Mouse (Mus musculus) inflammation-experienced regulatory T-cells, adult 6 months (primary cell): ENCODE measurements around the gene Zfp687. TPM values are rescaled to one million over a fixed set of nuclear protein-coding genes. Genes with fewer than 3 reads are reported as not detected.
"Not testable (repeated sequence)": the region's sequence is repeated elsewhere in the genome, so short reads cannot be mapped to it uniquely, and the experiment has no call there.

ENCODE experiments used
- ATAC-seq: one replicate; pipeline ENCODE4 v1.8.0; 2017
- polyA plus RNA-seq, 3 experiments: library from polyadenylated mRNA; unstranded; fragments of 100-300 nt; shearing (Covaris generic); gene quantifications; one replicate each; pipeline ENCODE4 v1.2.1; 2017

Zfp687 gene
- 10 to 100 TPM; 12.2 to 16.5 (median 12.4) TPM for polyA plus RNA-seq

- ATAC-seq, result peak; percentile 90
These were observed at the start of gene Zfp687 for GRCm38 (mm10) chr3:95015337-95015872. Gene Zfp687, minus strand, starts transcription at chr3:95015448.

GRCm38 (mm10) chr3:95063741-95064140, 48.5 kb upstream of the Zfp687 start:
- ATAC-seq, result no peak

- ATAC-seq, result no peak
These were observed 42.8 kb upstream of the Zfp687 start for GRCm38 (mm10) chr3:95058078-95058477.

- ATAC-seq, result no peak
These were observed 41.0 kb upstream of the Zfp687 start for GRCm38 (mm10) chr3:95056275-95056674.

GRCm38 (mm10) chr3:95054481-95055260, 39.4 kb upstream of the Zfp687 start:
- no peak for ATAC-seq

- ATAC-seq, result peak; percentile 75
These were observed 38.5 kb upstream of the Zfp687 start for GRCm38 (mm10) chr3:95053701-95054100.

GRCm38 (mm10) chr3:95052959-95053358, 37.7 kb upstream of the Zfp687 start:
- peak; percentile 92 for ATAC-seq

- no peak for ATAC-seq
These were observed 32.7 kb upstream of the Zfp687 start for GRCm38 (mm10) chr3:95047914-95048313.

GRCm38 (mm10) chr3:95046462-95047057, 31.3 kb upstream of the Zfp687 start:
- ATAC-seq, result no peak

GRCm38 (mm10) chr3:95043251-95043650, 28.0 kb upstream of the Zfp687 start:
- ATAC-seq, result no peak

- peak; percentile 71 for ATAC-seq
These were observed 27.6 kb upstream of the Zfp687 start for GRCm38 (mm10) chr3:95042838-95043229.

- ATAC-seq, result peak; percentile 96
These were observed 27.1 kb upstream of the Zfp687 start, which contains the start of gene Psmd4 for GRCm38 (mm10) chr3:95042166-95042837. Gene Psmd4, minus strand, starts transcription at chr3:95042614.

- no peak for ATAC-seq
These were observed 26.4 kb upstream of the Zfp687 start for GRCm38 (mm10) chr3:95041625-95042024.

GRCm38 (mm10) chr3:95029953-95030352, 14.7 kb upstream of the Zfp687 start:
- ATAC-seq, result no peak

- not testable (repeated sequence) for ATAC-seq
These were observed 14.1 kb upstream of the Zfp687 start for GRCm38 (mm10) chr3:95029291-95029827.

GRCm38 (mm10) chr3:95028603-95029002, 13.4 kb upstream of the Zfp687 start:
- peak; percentile 82 for ATAC-seq

- peak; percentile 87 for ATAC-seq
These were observed 12.5 kb upstream of the Zfp687 start for GRCm38 (mm10) chr3:95027701-95028100.

GRCm38 (mm10) chr3:95027057-95027645, 11.9 kb upstream of the Zfp687 start:
- ATAC-seq, result no peak

- no peak for ATAC-seq
These were observed 10.0 kb upstream of the Zfp687 start for GRCm38 (mm10) chr3:95025202-95025601.

- ATAC-seq, result no peak
These were observed 9.3 kb upstream of the Zfp687 start for GRCm38 (mm10) chr3:95024551-95024950.

- not testable (repeated sequence) for ATAC-seq
These were observed 5.7 kb upstream of the Zfp687 start for GRCm38 (mm10) chr3:95020956-95021355.

GRCm38 (mm10) chr3:95018741-95019140, 3.5 kb upstream of the Zfp687 start:
- peak; percentile 15 for ATAC-seq
